Mouse (Mus musculus): ENCODE measurements around the gene Cenpi. TPM values are rescaled to one million over a fixed set of nuclear protein-coding genes. Genes with fewer than 3 reads are reported as not detected.

The Cenpi gene
- polyA plus RNA-seq (2015; fragmentation: Illumina TruSeq; extraction: RNeasy Lipid Tissue Mini Kit (QIAGEN cat#74804); ENCODE audit: low read depth, low replicate concordance) = 0.34 TPM

GRCm38 (mm10) chrX:134307534-134308274 is at the start of gene Cenpi:
TSS of gene Cenpi (plus strand) at chrX:134308084.

GRCm38 (mm10) chrX:134276275-134277160 is 31.4 kb upstream of the Cenpi start, which contains the start of gene Trmt2b:
TSS of gene Trmt2b (minus strand) at chrX:134276984.

GRCm38 (mm10) chrX:134403863-134404583 is 96.1 kb downstream of the Cenpi start, which contains the start of gene Drp2:
TSS of gene Drp2 (plus strand) at chrX:134404551.

Other genes with a start within 250 kb of the Cenpi start
- gene Cstf2, start 248.9 kb upstream of the Cenpi start, polyA plus RNA-seq (2015; fragmentation: Illumina TruSeq; extraction: RNeasy Lipid Tissue Mini Kit (QIAGEN cat#74804); ENCODE audit: low read depth, low replicate concordance) = 87.4 TPM
- gene Xkrx, start 146.0 kb upstream of the Cenpi start, polyA plus RNA-seq (2015; fragmentation: Illumina TruSeq; extraction: RNeasy Lipid Tissue Mini Kit (QIAGEN cat#74804); ENCODE audit: low read depth, low replicate concordance) = 1.2 TPM
- gene Arl13a, start 120.6 kb upstream of the Cenpi start, polyA plus RNA-seq (2015; fragmentation: Illumina TruSeq; extraction: RNeasy Lipid Tissue Mini Kit (QIAGEN cat#74804); ENCODE audit: low read depth, low replicate concordance) = not detected
- not detected for gene Nox1, start 86.1 kb upstream of the Cenpi start, polyA plus RNA-seq (2015; fragmentation: Illumina TruSeq; extraction: RNeasy Lipid Tissue Mini Kit (QIAGEN cat#74804); ENCODE audit: low read depth, low replicate concordance)
- gene Trmt2b, start 31.1 kb upstream of the Cenpi start, polyA plus RNA-seq (2015; fragmentation: Illumina TruSeq; extraction: RNeasy Lipid Tissue Mini Kit (QIAGEN cat#74804); ENCODE audit: low read depth, low replicate concordance) = 17.5 TPM
- gene Tmem35a, start 12.9 kb upstream of the Cenpi start, polyA plus RNA-seq (2015; fragmentation: Illumina TruSeq; extraction: RNeasy Lipid Tissue Mini Kit (QIAGEN cat#74804); ENCODE audit: low read depth, low replicate concordance) = 80.0 TPM
- 31.7 TPM for gene Drp2, start 96.5 kb downstream of the Cenpi start, polyA plus RNA-seq (2015; fragmentation: Illumina TruSeq; extraction: RNeasy Lipid Tissue Mini Kit (QIAGEN cat#74804); ENCODE audit: low read depth, low replicate concordance)
- not detected for gene Taf7l, start 168.4 kb downstream of the Cenpi start, polyA plus RNA-seq (2015; fragmentation: Illumina TruSeq; extraction: RNeasy Lipid Tissue Mini Kit (QIAGEN cat#74804); ENCODE audit: low read depth, low replicate concordance)
- 29.6 TPM for gene Timm8a1, start 233.8 kb downstream of the Cenpi start, polyA plus RNA-seq (2015; fragmentation: Illumina TruSeq; extraction: RNeasy Lipid Tissue Mini Kit (QIAGEN cat#74804); ENCODE audit: low read depth, low replicate concordance)

All from brain, adult 10 weeks (tissue).